Mouse (Mus musculus) thymus, adult 2 months (tissue): ENCODE results near the gene Fyb2.

Source experiments
- CTCF ChIP-seq: fragments of 200-500 bp; IDR thresholded peaks from 2 replicates; pipeline ENCODE4 v1.5.1; 2012; ENCODE audit warnings: mild to moderate bottlenecking, control low read depth, low read length, moderate library complexity, borderline replicate concordance; ENCODE audit not compliant: control insufficient read depth, poor library complexity, insufficient read depth; ENCODE audit errors: extremely low read depth
- POLR2A ChIP-seq: fragments of 200-500 bp; IDR thresholded peaks from 2 replicates; pipeline ENCODE4 v1.6.1; 2012; ENCODE audit warnings: mild to moderate bottlenecking, low read length, control low read depth, moderate library complexity; ENCODE audit not compliant: control insufficient read depth, poor library complexity, insufficient read depth; ENCODE audit errors: extremely low read depth

DNA sequence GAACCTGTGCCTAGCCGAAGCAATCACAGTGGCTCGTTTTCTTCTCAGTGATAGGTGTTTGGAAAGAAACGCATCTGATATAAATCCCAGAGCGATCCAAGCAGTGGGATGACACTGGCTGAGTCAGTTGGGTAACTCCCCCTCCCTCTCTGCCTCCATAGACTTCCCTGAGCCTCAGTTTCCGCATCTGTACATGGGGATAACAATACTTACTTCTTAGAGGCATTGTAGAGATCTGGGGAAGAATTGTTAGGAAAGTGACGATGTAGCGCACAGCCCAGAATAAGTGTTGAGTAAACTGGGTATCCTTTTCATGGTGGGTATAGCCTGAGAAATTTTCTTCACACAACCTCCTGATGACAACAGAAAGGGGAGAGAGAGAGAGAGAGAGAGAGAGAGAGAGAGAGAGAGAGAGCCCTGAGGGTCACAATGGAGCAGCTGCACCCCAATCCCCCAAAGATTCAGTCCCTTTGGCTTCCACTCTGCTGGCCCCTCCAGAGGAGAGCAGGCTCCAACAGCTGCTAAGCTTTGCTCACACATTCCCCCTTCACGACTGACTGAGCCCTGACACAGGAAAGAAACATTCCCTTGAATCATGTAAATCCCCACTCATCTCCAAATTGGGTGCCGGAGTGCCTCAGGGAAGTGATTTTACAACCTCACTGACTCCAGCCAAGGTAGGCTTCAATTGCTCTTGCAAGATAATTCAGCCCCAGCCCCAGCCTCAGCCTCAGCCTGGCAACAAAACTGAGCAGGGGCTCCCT is 24.6 kb upstream of the Fyb2 start:
- TF ChIP-seq CTCF = no peak
- no peak for TF ChIP-seq POLR2A
